Mouse (Mus musculus): ENCODE data around the gene Bco2.

Gene Bco2

GRCm38 (mm10) chr9:50561145-50561917, 6.3 kb upstream of the Bco2 start, which contains the start of gene Tex12:
TSS of gene Tex12 (minus strand) at chr9:50561325.
- no peak for DNase-seq (ENCODE audit: low read depth, low spot score)

GRCm38 (mm10) chr9:50554241-50555093, 514 bp downstream of the Bco2 start, which contains the start of gene Il18:
TSS of gene Il18 (plus strand) at chr9:50554827.
- DNase-seq (ENCODE audit: low read depth, low spot score), result no peak

- no peak for DNase-seq (ENCODE audit: low read depth, low spot score)
These were observed 1.4 kb downstream of the Bco2 start for GRCm38 (mm10) chr9:50553547-50553946.

- DNase-seq (ENCODE audit: low read depth, low spot score), result no peak
These were observed 2.8 kb downstream of the Bco2 start for GRCm38 (mm10) chr9:50552206-50552605.

GRCm38 (mm10) chr9:50548936-50549335, 6.0 kb downstream of the Bco2 start:
- DNase-seq (ENCODE audit: low read depth, low spot score), result no peak

- DNase-seq (ENCODE audit: low read depth, low spot score), result no peak
These were observed 7.0 kb downstream of the Bco2 start for GRCm38 (mm10) chr9:50547859-50548478.

GRCm38 (mm10) chr9:50542401-50542800, 12.6 kb downstream of the Bco2 start:
- no peak for DNase-seq (ENCODE audit: low read depth, low spot score)

- no peak for DNase-seq (ENCODE audit: low read depth, low spot score)
These were observed 14.8 kb downstream of the Bco2 start for GRCm38 (mm10) chr9:50540170-50540569.

GRCm38 (mm10) chr9:50537295-50537694, 17.7 kb downstream of the Bco2 start:
- DNase-seq (ENCODE audit: low read depth, low spot score), result no peak

- DNase-seq (ENCODE audit: low read depth, low spot score), result no peak
These were observed 18.3 kb downstream of the Bco2 start for GRCm38 (mm10) chr9:50536603-50537135.

GRCm38 (mm10) chr9:50535930-50536329, 19.1 kb downstream of the Bco2 start:
- no peak for DNase-seq (ENCODE audit: low read depth, low spot score)

GRCm38 (mm10) chr9:50533791-50534190, 21.2 kb downstream of the Bco2 start:
- no peak for DNase-seq (ENCODE audit: low read depth, low spot score)

GRCm38 (mm10) chr9:50533328-50533727, 21.7 kb downstream of the Bco2 start:
- DNase-seq (ENCODE audit: low read depth, low spot score), result no peak

GRCm38 (mm10) chr9:50530890-50531289, 24.1 kb downstream of the Bco2 start:
- DNase-seq (ENCODE audit: low read depth, low spot score), result no peak

GRCm38 (mm10) chr9:50528293-50528892, 26.6 kb downstream of the Bco2 start, which contains the start of gene Pts:
TSS of gene Pts (minus strand) at chr9:50528724.
- DNase-seq (ENCODE audit: low read depth, low spot score), result peak; percentile 97

GRCm38 (mm10) chr9:50527860-50528259, 27.1 kb downstream of the Bco2 start:
- DNase-seq (ENCODE audit: low read depth, low spot score), result no peak

GRCm38 (mm10) chr9:50525585-50525984, 29.4 kb downstream of the Bco2 start:
- no peak for DNase-seq (ENCODE audit: low read depth, low spot score)

- DNase-seq (ENCODE audit: low read depth, low spot score), result no peak
These were observed 30.0 kb downstream of the Bco2 start for GRCm38 (mm10) chr9:50524936-50525335.

GRCm38 (mm10) chr9:50522574-50522973, 32.4 kb downstream of the Bco2 start:
- no peak for DNase-seq (ENCODE audit: low read depth, low spot score)

GRCm38 (mm10) chr9:50521562-50521961, 33.4 kb downstream of the Bco2 start:
- DNase-seq (ENCODE audit: low read depth, low spot score), result no peak

GRCm38 (mm10) chr9:50520748-50521147, 34.2 kb downstream of the Bco2 start:
- no peak for DNase-seq (ENCODE audit: low read depth, low spot score)

All from embryo, embryonic 11.5 days (tissue).